Mouse (Mus musculus) megakaryocyte progenitor cell, adult 5-6 weeks (primary cell): ENCODE results near the gene Fam180a. TPM values are rescaled to one million over a fixed set of nuclear protein-coding genes. Genes with fewer than 3 reads are reported as not detected.

Experiments
- ATAC-seq: replicated peaks from 2 replicates; pipeline ENCODE4 v1.8.0; 2016; ENCODE audit warnings: mild to moderate bottlenecking, moderate TSS enrichment, inconsistent platforms; ENCODE audit not compliant: poor library complexity
- total RNA-seq, 2 experiments: library from RNA; stranded (forward) in 1 of 2; stranded (reverse) in 1 of 2; fragments of 157-497, 149-512 nt in 1 of 2; fragments of 200-1000 nt in 1 of 2; gene quantifications; 2 replicates each; pipeline versions ENCODE4 v1.2.3 to v1.2.4; 2015 to 2017

Gene Fam180a
- total RNA-seq, 2 experiments from 2014 or later = not detected

DNA sequence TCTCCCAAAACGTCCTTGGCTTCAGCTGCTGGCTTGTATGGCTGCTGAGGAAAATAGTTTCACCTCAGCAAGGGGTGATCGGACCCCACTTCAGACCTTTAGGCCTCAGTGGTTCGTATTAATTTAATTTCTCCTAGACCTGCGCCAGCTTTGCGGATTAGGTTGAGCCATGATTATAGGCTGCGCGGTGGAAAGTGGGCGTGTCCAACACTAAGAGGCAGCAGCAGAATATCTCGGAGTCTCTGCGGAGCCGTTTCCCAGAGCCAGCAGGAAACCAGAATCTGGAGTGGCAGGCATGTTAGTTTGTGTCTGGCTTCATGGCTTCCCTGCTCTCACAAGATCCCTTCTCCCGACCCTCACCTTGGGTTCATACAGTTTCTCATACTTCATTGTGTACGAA lies 56.3 kb downstream of the Fam180a start:
- ATAC-seq = no peak

DNA sequence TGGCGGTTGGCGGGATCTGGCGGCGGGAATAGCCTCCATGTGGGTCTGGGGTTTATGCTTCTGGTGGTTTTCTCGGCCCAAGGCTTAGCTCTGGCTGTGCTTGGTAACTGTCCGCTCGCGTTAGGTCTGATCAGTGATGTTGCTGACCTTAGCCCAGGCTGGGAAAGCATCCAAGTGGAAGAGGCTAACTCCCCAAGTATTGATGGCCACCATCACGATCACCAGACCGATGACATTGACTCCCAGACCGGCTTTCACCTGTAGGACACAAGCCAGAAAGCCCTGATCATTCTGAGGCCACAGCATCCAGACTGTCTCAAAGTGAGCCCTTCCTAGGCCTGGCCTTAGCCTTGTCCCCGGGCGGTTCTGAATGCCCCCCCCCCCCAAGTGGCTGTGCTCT lies 57.2 kb downstream of the Fam180a start:
- no peak for ATAC-seq

DNA sequence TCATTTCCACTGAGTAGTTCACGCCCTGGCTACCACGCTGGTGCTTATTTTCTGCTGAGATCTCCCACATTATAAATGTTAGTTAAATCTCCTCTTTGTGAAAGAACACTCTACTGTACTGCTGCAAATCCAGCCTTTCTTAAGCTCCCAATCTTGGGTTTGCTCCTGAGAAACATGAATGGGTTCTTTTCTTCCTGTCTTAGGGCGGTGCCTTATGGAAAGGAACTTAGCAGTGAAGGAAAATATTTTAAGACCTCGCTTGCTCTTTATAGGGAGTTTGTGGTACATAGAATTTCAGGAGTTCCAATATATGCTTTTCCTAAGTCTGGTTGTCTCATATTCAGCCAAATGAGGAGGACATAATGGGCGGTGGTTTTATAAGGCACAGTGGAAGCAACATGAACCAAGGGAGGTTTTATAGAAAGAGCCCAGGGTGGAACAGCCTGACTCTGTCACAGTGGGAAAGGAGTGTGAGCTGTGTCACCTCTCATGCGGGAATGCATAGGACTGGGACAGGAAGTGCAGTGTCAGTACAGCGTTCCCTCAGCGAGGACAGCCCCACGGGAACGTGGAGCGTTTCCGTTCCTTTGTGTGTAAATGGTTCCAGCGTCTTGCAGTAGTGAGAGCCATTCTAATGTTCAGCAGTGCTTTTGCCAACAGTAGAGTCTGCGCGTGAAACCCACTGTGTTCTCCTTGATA lies 60.2 kb downstream of the Fam180a start:
- no peak for ATAC-seq

Other genes starting within 250 kb of the Fam180a start
- gene Cnot4, start 192.4 kb downstream of the Fam180a start, total RNA-seq (2015) = 56.9 and 59.5 TPM in 2 replicates
- gene Cnot4, start 192.4 kb downstream of the Fam180a start, total RNA-seq (2017) = 24.7 and 28.9 TPM in 2 replicates
- gene Nup205, start 148.7 kb downstream of the Fam180a start, total RNA-seq (2015) = 83.1 and 87.1 TPM in 2 replicates
- gene Nup205, start 148.7 kb downstream of the Fam180a start, total RNA-seq (2017) = 69.6 and 86.9 TPM in 2 replicates
- not detected in 2 replicates for gene Slc13a4, start 18.0 kb downstream of the Fam180a start, total RNA-seq (2015)
- not detected in 2 replicates for gene Slc13a4, start 18.0 kb downstream of the Fam180a start, total RNA-seq (2017)
- gene Mtpn, start 213.7 kb upstream of the Fam180a start, total RNA-seq (2015) = 160 and 173 TPM in 2 replicates
- 122 and 127 TPM in 2 replicates for gene Mtpn, start 213.7 kb upstream of the Fam180a start, total RNA-seq (2017)